Mouse (Mus musculus): Measurements from ENCODE around the gene Gpr31b.

DNA sequence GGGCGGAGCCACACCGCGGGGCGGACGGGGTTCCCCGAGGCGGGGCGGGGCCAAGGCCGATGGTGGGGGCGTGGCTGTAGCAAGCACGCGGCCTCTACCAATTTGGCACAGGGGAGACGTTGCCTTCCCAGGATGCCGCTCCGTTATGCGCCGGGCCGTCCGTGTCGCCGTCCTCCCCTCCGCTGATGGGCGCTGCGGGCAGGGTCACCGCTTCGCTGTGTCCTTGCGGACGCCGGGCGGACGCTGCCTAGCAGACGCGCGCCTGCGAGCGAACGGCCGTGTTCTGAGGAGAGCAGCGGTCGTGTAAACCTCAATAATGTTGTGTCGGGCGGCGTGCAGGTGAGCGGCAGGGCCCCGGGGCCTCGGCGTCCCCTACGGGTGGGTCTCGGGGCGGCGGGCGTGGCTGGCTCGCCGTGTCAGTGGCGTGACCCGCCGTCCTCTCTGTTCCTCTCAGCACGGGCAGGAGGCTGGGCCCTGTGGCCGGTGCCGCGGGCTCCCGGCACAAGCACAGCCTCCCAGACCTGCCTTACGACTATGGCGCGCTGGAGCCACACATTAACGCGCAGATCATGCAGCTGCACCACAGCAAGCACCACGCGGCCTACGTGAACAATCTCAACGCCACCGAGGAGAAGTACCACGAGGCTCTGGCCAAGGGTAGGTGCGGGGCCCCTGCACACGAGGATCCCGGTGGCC lies 44.2 kb downstream of the Gpr31b start:
- TF ChIP-seq CTCF (IDR thresholded peaks at IDR 0.05): peak; percentile 56
- TF ChIP-seq EP300 (IDR thresholded peaks at IDR 0.05): no peak
